Mouse (Mus musculus): ENCODE measurements around the gene Rasgrp2.

DNA sequence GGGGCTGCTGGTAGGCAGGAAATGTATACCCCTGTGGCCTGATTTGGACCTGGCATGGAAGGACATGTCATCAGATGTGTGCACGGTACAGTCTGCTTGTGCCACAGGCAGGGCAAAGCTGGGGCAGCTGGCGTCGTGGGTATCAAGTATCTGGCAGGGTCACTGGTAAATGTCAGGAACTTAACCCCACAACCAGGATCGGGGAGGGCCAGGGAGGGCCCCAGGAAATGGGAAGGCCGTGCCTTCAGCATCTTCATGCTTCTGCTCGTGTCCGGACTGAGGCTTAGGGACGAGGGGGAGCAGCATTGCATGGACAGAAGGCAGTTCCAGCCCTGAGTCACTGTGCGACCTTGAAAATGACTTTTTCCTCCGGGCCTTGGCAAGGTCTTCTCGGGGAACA lies 14.2 kb upstream of the Rasgrp2 start:
- no peak for TF ChIP-seq ZC3H11A (IDR thresholded peaks at IDR 0.05; ENCODE audit: borderline replicate concordance, low read depth, low read length)
- no peak for TF ChIP-seq CHD2 (IDR thresholded peaks at IDR 0.05; ENCODE audit: low read depth, low read length)
